Mouse (Mus musculus) neural tube, embryonic 14.5 days (tissue): ENCODE results near the gene Gm4881. TPM values are rescaled to one million over a fixed set of nuclear protein-coding genes. Genes with fewer than 3 reads are reported as not detected.
A peak's percentile ranks its signal among the peaks of the same experiment; 100 is the strongest.

Experiments
- ATAC-seq: fragments of 200-750 bp; cut with Nextera tagmentation; 2 replicates; pipeline ENCODE4 v1.8.0; 2017; ENCODE audit warnings: low read depth, mild to moderate bottlenecking, moderate TSS enrichment, moderate library complexity
- H3K27ac ChIP-seq: fragments of 300-500 bp; sonication (generic); 2 replicates; pipeline ENCODE4 v1.5.1; 2014; ENCODE audit warnings: low read depth, mild to moderate bottlenecking, control low read depth, low read length, moderate library complexity, mixed read lengths
- H3K27me3 ChIP-seq: fragments of 300-500 bp; sonication (generic); 2 replicates; pipeline ENCODE4 v1.6.1; 2014; ENCODE audit warnings: low read length; ENCODE audit not compliant: control insufficient read depth, insufficient read depth
- H3K36me3 ChIP-seq: fragments of 300-500 bp; sonication (generic); 2 replicates; pipeline ENCODE4 v1.6.1; 2014; ENCODE audit warnings: low read length, mixed read lengths; ENCODE audit not compliant: control insufficient read depth, insufficient read depth
- H3K4me1 ChIP-seq: fragments of 300-500 bp; sonication (generic); 2 replicates; pipeline ENCODE4 v1.6.1; 2014; ENCODE audit warnings: low read length; ENCODE audit not compliant: control insufficient read depth, insufficient read depth
- H3K4me2 ChIP-seq: fragments of 300-500 bp; sonication (generic); 2 replicates; pipeline ENCODE4 v1.6.1; 2014; ENCODE audit warnings: mild to moderate bottlenecking, low read depth, low read length, control low read depth
- H3K4me3 ChIP-seq: fragments of 300-500 bp; sonication (generic); 2 replicates; pipeline ENCODE4 v1.5.1; 2014; ENCODE audit warnings: low read depth, low read length, control low read depth, mixed read lengths
- H3K9ac ChIP-seq: fragments of 300-500 bp; sonication (generic); replicated peaks from 2 replicates; pipeline ENCODE4 v1.6.1; 2014; ENCODE audit warnings: low read depth, mild to moderate bottlenecking, control low read depth, low read length, mixed read lengths
- H3K9me3 ChIP-seq: fragments of 300-500 bp; sonication (generic); 2 replicates; pipeline ENCODE4 v1.6.1; 2016; ENCODE audit warnings: low read length; ENCODE audit not compliant: control insufficient read depth
- WGBS: fragments of 180-500 bp; shearing (Covaris S2); extraction: QIAGEN DNeasy Blood & Tissue Kit; methylation state at CpG from one replicate; pipeline ENCODE4 v1.1.7; 2014; 5-methylcytosine and 5-hydroxymethylcytosine counted together
- polyA plus RNA-seq: library from polyadenylated mRNA; unstranded; fragments of >200 nt; fragmentation: Nextera tagmentation; extraction: Ambion mirVana; gene quantifications from 2 replicates; pipeline ENCODE4 v1.2.1, GENCODE M21; 2014

Gm4881 gene
- polyA plus RNA-seq, 1 experiment from 2014 or later, result 1.5 TPM

GRCm38 (mm10) chr7:24967966-24968365 lies 23.7 kb upstream of the Gm4881 start:
- no peak overlapping the region for H3K4me3 ChIP-seq
- 0 out of 2 replicates have a peak, but pooled peaks cover 2% of the 10 kb centered on the region for H3K27me3 ChIP-seq
- H3K9ac ChIP-seq, result no peak overlapping the region
- H3K4me1 ChIP-seq, result 0 out of 2 replicates have a peak, but pooled peaks cover 4% of the 10 kb centered on the region
- H3K4me2 ChIP-seq, result no peak overlapping the region
- ATAC-seq, result no peak
- no peaks in the 10 kb centered on the region for H3K9me3 ChIP-seq
- H3K27ac ChIP-seq, result no peak overlapping the region
- H3K36me3 ChIP-seq, result no peaks in the 10 kb centered on the region
- WGBS, result 88% methylated on average over 8 of the region's 8 CpGs

DNA sequence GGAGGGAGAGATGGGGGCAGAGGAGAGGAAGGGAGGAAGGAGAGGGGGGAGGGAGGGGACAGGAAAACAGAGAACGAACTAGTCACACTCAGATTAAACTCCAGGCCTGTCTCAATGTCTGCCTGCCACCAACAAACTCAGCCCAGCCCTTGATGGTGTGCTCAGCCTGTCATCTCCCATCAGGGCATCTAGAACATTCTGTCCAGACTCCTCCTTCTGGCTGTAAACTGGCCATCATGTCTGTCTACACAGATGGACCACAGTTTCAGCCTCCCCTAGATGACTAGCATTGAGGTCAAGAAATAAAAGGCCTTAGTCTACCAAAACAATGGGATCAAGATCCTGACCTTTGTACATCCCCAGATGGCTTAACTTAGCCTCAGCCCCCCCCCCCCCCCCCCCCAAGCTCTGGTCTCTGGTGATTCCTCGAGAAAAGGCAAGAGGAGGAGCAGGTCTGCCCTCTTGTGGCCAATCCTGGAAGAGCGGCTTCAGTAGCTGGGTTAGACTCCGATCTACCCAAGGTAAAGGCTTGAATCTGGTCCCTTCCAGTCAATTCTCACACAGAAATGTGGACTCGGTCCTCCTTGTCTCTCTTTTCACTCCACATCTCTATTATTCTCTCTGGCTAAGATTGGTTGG lies 20.7 kb upstream of the Gm4881 start:
- ATAC-seq, result no peak
- no peak overlapping the region for H3K4me2 ChIP-seq
- H3K4me3 ChIP-seq, result no peak overlapping the region
- no peak overlapping the region for H3K9ac ChIP-seq
- no peaks in the 10 kb centered on the region for H3K36me3 ChIP-seq
- WGBS, result 18% methylated on average over 4 of the region's 5 CpGs
- no peaks in the 10 kb centered on the region for H3K27me3 ChIP-seq
- no peaks in the 10 kb centered on the region for H3K4me1 ChIP-seq
- no peaks in the 10 kb centered on the region for H3K9me3 ChIP-seq
- no peak overlapping the region for H3K27ac ChIP-seq

GRCm38 (mm10) chr7:24964288-24964687 lies 20.0 kb upstream of the Gm4881 start:
- 78% methylated on average over 2 of the region's 2 CpGs for WGBS

GRCm38 (mm10) chr7:24955226-24955625 lies 10.9 kb upstream of the Gm4881 start:
- no peak overlapping the region for H3K27ac ChIP-seq
- H3K9me3 ChIP-seq, result no peaks in the 10 kb centered on the region
- no peak overlapping the region for H3K9ac ChIP-seq
- no peaks in the 10 kb centered on the region for H3K36me3 ChIP-seq
- H3K27me3 ChIP-seq, result peaks cover 15% of the 10 kb centered on the region
- H3K4me2 ChIP-seq, result peak overlapping the region; percentile 49
- H3K4me3 ChIP-seq, result peak overlapping the region; percentile 21; the same call in 1 of the 2 replicates
- ATAC-seq, result no peak
- under 1% methylated on average over 17 of the region's 33 CpGs for WGBS
- H3K4me1 ChIP-seq, result peaks cover 9% of the 10 kb centered on the region; the same call in 1 of the 2 replicates

More at GRCm38 (mm10) chr7:24964288-24964687, 20.0 kb upstream of the Gm4881 start:
- Histone ChIP-seq H3K4me3 (no peak overlapping the region), H3K4me2 (no peak overlapping the region), H3K27ac (no peak overlapping the region), H3K4me1 (no peaks in the 10 kb centered on the region), H3K9me3 (no peaks in the 10 kb centered on the region), H3K9ac (no peak overlapping the region), H3K27me3 (no peaks in the 10 kb centered on the region), H3K36me3 (no peaks in the 10 kb centered on the region)
- ATAC-seq, result no peak

- Histone ChIP-seq H3K4me2 (peak overlapping the region; percentile 49), H3K4me3 (peak overlapping the region; percentile 21; the same call in 1 of the 2 replicates), H3K4me1 (peaks cover 9% of the 10 kb centered on the region; the same call in 1 of the 2 replicates), H3K36me3 (no peaks in the 10 kb centered on the region), H3K9me3 (no peaks in the 10 kb centered on the region), H3K27ac (no peak overlapping the region), H3K27me3 (peaks cover 21% of the 10 kb centered on the region), H3K9ac (peak overlapping the region; percentile 34; the same call in 1 of the 2 replicates)
- 3% methylated on average over 19 of the region's 30 CpGs for WGBS
- no peak for ATAC-seq
These were observed 10.2 kb upstream of the Gm4881 start for GRCm38 (mm10) chr7:24954450-24954849.

- Histone ChIP-seq H3K4me1 (peaks cover 9% of the 10 kb centered on the region; the same call in 1 of the 2 replicates), H3K27ac (no peak overlapping the region), H3K4me2 (peak overlapping the region; percentile 49), H3K9me3 (no peaks in the 10 kb centered on the region), H3K4me3 (peak overlapping the region; percentile 21; the same call in 1 of the 2 replicates), H3K9ac (peak overlapping the region; percentile 34; the same call in 1 of the 2 replicates), H3K36me3 (no peaks in the 10 kb centered on the region), H3K27me3 (peaks cover 23% of the 10 kb centered on the region)
- no peak for ATAC-seq
- 2% methylated on average over 24 of the region's 24 CpGs for WGBS
These were observed 9.7 kb upstream of the Gm4881 start for GRCm38 (mm10) chr7:24953966-24954365.

DNA sequence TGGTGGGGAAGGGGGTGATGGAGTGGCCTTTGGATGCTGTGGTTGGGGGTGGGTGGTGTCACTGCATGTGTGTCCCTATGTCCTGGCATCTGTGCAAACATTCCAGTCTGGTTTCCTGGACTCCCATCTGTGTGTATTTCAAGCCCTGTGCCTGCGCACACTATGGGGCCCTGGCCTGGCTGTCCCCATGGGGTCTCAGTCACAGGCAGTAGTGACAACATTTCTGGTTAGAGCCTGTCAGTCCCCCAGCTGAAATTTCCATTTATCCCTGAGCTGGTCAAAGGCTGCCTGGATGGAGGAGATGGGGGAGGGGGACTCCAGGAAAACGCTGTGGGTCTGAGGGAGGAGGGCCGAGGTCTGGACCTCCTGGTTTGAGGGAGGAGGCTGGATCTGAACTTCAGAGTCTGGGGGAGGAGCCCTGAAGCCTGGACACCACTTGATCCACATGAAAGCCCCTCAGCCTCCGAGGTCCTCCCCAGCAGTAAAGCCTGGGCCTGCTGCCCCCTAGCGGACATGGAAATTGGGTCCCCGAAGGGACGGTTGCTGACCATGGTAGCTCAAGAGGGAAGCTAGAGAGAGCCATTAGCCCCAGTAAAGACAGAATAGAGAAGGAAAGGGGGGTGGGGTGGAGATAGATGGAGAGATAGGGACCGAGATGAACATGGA lies 5.8 kb upstream of the Gm4881 start:
- Histone ChIP-seq H3K9me3 (no peaks in the 10 kb centered on the region), H3K27me3 (peaks cover 44% of the 10 kb centered on the region), H3K36me3 (no peaks in the 10 kb centered on the region), H3K9ac (no peak overlapping the region), H3K27ac (no peak overlapping the region), H3K4me1 (peaks cover 8% of the 10 kb centered on the region; the same call in 1 of the 2 replicates), H3K4me3 (no peak overlapping the region), H3K4me2 (no peak overlapping the region)
- 2% methylated on average over 8 of the region's 8 CpGs for WGBS
- ATAC-seq, result 0 out of 2 replicates have a peak, but pooled peaks have one; percentile 28

DNA sequence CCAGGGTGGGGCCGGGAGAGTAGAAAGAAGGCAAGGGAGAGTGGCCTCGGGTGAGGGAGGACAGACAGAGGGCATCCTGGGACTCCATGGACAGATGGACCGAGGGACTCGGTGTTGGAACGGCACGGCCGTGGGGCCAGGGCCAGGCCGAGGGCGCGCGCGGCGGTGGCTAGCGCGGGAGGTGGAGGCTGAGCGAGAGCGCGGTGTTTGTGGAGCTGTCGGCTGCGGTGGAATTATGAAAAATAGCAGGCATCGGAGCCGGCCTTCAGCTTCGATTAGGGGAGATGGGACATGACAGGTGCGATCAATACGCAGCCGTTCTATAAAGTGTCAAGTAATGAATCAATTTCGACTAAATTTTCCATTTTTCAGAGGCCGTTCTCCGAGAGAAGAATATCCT lies 4.5 kb upstream of the Gm4881 start:
- H3K4me2 ChIP-seq, result no peak overlapping the region; the same call in 1 of the 2 replicates
- H3K4me1 ChIP-seq, result peaks cover 8% of the 10 kb centered on the region; the same call in 1 of the 2 replicates
- no peaks in the 10 kb centered on the region for H3K36me3 ChIP-seq
- H3K9ac ChIP-seq, result no peak overlapping the region
- H3K27me3 ChIP-seq, result peaks cover 49% of the 10 kb centered on the region
- H3K27ac ChIP-seq, result no peak overlapping the region
- 2% methylated on average over 29 of the region's 29 CpGs for WGBS
- no peaks in the 10 kb centered on the region for H3K9me3 ChIP-seq
- ATAC-seq, result no peak
- 0 out of 2 replicates have a peak overlapping the region, but pooled peaks have one; percentile 5 for H3K4me3 ChIP-seq
